Mouse (Mus musculus) embryo, embryonic 10.5 days (tissue): Measurements from ENCODE around the gene Crybb2.
A peak's percentile ranks its signal among the peaks of the same experiment; 100 is the strongest.
"Not testable (repeated sequence)": the region's sequence is repeated elsewhere in the genome, so short reads cannot be mapped to it uniquely, and the experiment has no call there.

Experiments
- DNase-seq: peaks from one replicate; pipeline ENCODE4 v3.0.0-alpha.2; 2015; ENCODE audit warnings: low spot score

Crybb2 gene

GRCm38 (mm10) chr5:113070017-113070416, at the start of gene Crybb2:
Gene Crybb2, minus strand, starts transcription at chr5:113070117.
- DNase-seq: no peak

- no peak for DNase-seq
Observed at GRCm38 (mm10) chr5:113119291-113119690, 49.4 kb upstream of the Crybb2 start.

- no peak for DNase-seq
Observed at GRCm38 (mm10) chr5:113118695-113119094, 48.8 kb upstream of the Crybb2 start.

GRCm38 (mm10) chr5:113117361-113117760, 47.4 kb upstream of the Crybb2 start:
- DNase-seq: no peak

- DNase-seq: no peak
Observed at GRCm38 (mm10) chr5:113115896-113116295, 46.0 kb upstream of the Crybb2 start.

GRCm38 (mm10) chr5:113114264-113115225, 44.6 kb upstream of the Crybb2 start:
- DNase-seq: no peak

- DNase-seq: no peak
Observed at GRCm38 (mm10) chr5:113113120-113113519, 43.2 kb upstream of the Crybb2 start.

GRCm38 (mm10) chr5:113111336-113111735, 41.4 kb upstream of the Crybb2 start:
- peak; percentile 48 for DNase-seq

- DNase-seq: no peak
Observed at GRCm38 (mm10) chr5:113110929-113111328, 41.0 kb upstream of the Crybb2 start.

GRCm38 (mm10) chr5:113109651-113110050, 39.7 kb upstream of the Crybb2 start:
- not testable (repeated sequence) for DNase-seq

- DNase-seq: no peak
Observed at GRCm38 (mm10) chr5:113108165-113108764, 38.3 kb upstream of the Crybb2 start.

GRCm38 (mm10) chr5:113107709-113108108, 37.8 kb upstream of the Crybb2 start:
- no peak for DNase-seq

- DNase-seq: no peak
Observed at GRCm38 (mm10) chr5:113106594-113106993, 36.7 kb upstream of the Crybb2 start.

GRCm38 (mm10) chr5:113105481-113105880, 35.6 kb upstream of the Crybb2 start:
- no peak for DNase-seq

GRCm38 (mm10) chr5:113105035-113105434, 35.1 kb upstream of the Crybb2 start:
- no peak for DNase-seq

- no peak for DNase-seq
Observed at GRCm38 (mm10) chr5:113102455-113102854, 32.5 kb upstream of the Crybb2 start.

- DNase-seq: no peak
Observed at GRCm38 (mm10) chr5:113101457-113101856, 31.5 kb upstream of the Crybb2 start.

GRCm38 (mm10) chr5:113100422-113100821, 30.5 kb upstream of the Crybb2 start:
- no peak for DNase-seq

- peak; percentile 95 for DNase-seq
Observed at GRCm38 (mm10) chr5:113099546-113099945, 29.6 kb upstream of the Crybb2 start.

GRCm38 (mm10) chr5:113097551-113097950, 27.6 kb upstream of the Crybb2 start:
- DNase-seq: no peak

- DNase-seq: no peak
Observed at GRCm38 (mm10) chr5:113095456-113095855, 25.5 kb upstream of the Crybb2 start.

GRCm38 (mm10) chr5:113092406-113092805, 22.5 kb upstream of the Crybb2 start:
- no peak for DNase-seq

- DNase-seq: peak; percentile 81
Observed at GRCm38 (mm10) chr5:113091162-113091561, 21.2 kb upstream of the Crybb2 start.
